Mouse (Mus musculus): ENCODE results near the gene Hnrnpr. TPM values are rescaled to one million over a fixed set of nuclear protein-coding genes. Genes with fewer than 3 reads are reported as not detected.

Hnrnpr gene
- total RNA-seq, 2 experiments from 2014 or later = 37.6 to 43.2 TPM

DNA sequence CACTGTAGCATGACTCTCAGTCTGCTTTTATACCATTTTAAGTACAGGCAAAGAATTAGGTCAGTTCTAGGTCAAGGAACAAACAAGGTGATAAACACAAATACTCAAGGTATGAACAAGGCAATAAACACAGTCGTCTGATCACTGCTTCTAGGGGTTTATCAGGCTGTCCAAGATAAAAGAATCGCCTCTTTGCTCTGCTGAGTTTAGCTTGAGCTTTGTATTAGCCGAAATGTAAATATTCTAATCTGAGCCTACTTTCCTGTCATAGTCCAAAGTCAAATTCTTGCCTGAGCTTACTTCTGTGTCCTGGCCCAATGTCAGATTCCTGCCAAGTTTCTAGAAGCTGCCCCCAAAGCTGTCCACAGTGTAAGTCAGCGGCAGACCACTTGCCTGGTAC, 8.3 kb upstream of the Hnrnpr start:
- intact Hi-C loops (cut with DNase I) = no loop called here
- DNase-seq = no peak

- intact Hi-C loops (cut with DNase I) = no loop called here
- DNase-seq = no peak
Measured at GRCm38 (mm10) chr4:136304181-136304580, 6.6 kb upstream of the Hnrnpr start.

DNA sequence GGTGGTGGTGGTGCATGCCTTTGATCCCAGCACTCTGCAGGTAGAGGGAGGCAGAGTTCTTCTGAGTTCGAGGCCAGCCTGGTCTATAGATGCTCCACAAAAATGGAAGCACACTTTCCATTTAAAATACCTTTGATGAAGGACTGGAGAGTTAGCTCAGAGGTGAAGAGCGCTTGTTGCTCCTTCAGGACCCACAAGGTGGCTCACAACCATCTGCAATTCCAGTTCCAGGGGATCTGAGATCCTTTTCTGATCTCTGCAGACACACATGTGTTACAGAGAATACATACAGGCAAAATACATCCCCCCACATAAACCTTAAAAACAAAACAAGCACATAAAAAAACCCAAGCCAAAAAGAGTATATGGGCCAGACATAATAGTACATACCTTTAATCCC, 2.4 kb upstream of the Hnrnpr start:
- DNase-seq = no peak
- intact Hi-C loops (cut with DNase I) = no loop called here

- peak; percentile 33 to 35 for DNase-seq
- intact Hi-C loops (cut with DNase I) = loop anchor here (1.0 kb wide), 1 partner anchor 23 kb away; no protein-coding TSS in a partner anchor
Measured at GRCm38 (mm10) chr4:136309780-136310179, 962 bp upstream of the Hnrnpr start.

DNA sequence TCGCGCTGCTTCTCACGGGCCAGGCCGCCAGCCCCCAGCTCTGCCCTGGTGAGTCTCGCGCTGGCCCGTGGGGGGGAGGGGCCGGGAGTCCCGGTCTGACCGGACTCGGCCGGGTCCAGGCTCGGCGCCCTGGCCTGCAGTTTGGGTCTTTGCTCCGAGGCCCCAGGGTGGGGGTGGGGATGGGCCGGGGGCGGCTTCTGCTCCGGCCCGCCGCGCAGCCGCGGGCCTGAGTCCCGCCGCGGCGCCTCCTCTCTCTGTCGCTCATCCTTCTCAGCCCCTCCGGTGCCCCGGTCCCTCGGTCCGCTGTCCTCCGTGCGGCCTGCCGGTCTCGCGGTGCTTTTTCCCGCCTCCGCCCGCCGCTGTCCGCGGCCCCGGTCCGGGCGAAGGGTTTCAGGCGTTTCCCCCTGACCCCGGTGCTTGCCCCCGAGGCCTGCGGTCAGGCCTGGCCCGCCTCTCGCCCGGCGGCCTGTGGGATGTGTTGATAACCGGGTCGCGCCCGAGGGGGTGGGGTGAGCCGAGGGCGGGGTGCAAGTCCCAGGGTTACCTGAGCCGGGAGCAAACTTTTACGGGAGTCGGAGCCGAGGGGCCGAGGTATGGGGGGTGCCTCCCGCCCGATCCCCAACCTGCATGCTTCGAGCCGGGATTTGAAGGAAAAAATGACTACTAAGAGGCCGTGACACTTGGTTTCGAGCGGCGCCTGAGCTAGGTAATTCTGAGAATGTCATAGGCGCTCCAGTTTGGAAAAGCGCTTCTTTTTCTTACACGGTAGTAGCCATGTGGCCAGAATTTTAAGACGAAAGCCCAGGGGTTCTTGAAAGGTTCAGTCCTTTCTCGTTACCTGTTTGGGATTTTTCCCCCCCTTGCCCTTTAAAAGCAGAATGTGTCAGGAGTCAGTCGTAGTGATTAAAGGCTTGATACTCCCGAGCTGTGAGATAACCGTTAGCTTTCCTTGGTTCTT, 579 bp downstream of the Hnrnpr start:
- intact Hi-C loops (cut with DNase I) = no loop called here
- peak; percentile 49 to 61 for DNase-seq

GRCm38 (mm10) chr4:136312616-136313015, 1.9 kb downstream of the Hnrnpr start:
- DNase-seq = no peak
- intact Hi-C loops (cut with DNase I) = no loop called here

GRCm38 (mm10) chr4:136317667-136318066, 6.9 kb downstream of the Hnrnpr start:
- intact Hi-C loops (cut with DNase I) = no loop called here
- no peak for DNase-seq

DNA sequence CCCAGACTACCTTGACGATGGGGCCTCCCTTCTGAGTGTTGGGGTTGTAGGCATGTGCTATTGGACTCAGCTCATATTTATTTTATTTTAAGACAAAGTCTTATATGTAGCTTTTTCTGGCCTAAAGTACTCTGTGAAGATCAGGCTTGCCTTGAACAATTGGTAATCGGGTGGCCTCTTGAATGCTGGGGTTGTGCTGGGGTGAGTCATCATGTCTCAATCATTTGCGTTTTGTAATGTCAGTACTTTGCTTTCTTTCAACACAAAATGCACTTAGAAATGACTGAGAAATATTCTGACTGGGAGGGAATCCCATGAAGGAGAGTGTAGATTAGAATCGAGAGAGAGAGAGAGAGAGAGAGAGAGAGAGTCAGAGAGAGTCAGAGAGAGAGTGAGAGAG, 9.3 kb downstream of the Hnrnpr start:
- DNase-seq = no peak
- intact Hi-C loops (cut with DNase I) = loop anchor here (5.0 kb wide), 2 partner anchors 33 to 118 kb away; no protein-coding TSS in a partner anchor

GRCm38 (mm10) chr4:136324226-136324625, 13.5 kb downstream of the Hnrnpr start:
- intact Hi-C loops (cut with DNase I) = loop anchor here (1.0 to 5.0 kb wide), 3 partner anchors 37 to 122 kb away; no protein-coding TSS in a partner anchor
- peak in 1 of 2 experiments; percentile 18 for DNase-seq

DNA sequence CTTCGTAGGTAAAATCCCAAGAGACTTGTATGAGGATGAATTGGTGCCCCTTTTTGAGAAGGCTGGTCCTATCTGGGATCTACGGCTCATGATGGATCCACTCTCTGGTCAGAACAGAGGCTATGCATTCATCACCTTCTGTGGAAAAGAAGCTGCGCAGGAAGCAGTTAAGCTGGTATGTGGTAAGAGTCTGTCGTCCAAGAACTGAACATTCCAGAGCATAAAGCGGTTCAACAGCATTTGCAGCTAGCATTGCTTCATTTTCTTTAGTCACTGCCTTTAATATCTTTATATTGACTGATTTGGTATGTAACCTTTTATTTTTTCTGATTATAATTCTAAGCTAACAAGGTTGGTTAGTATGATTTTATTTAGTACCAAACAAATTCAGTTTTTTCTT, 16.5 kb downstream of the Hnrnpr start:
- DNase-seq = no peak
- intact Hi-C loops (cut with DNase I) = no loop called here

GRCm38 (mm10) chr4:136328115-136328514, 17.4 kb downstream of the Hnrnpr start:
- intact Hi-C loops (cut with DNase I) = no loop called here

DNA sequence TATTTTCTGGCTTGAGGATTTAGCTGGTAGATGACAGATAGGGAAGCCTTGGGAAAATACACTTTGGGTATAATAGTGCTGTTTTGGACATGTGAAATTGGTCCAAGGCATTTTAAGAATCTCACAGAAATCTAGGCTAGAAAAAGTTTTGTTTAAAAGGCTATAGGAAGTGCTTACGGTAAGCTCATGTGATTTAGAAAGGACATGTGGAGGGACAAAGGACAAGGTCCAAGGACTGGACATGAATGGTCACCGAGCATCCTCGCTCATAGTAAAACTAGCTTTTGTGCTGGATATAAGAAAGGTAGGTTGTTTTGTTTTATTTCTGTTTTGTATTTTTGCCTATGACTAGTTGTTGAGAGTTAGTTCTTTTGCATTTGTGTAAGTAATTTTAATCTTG, 21.0 kb downstream of the Hnrnpr start:
- intact Hi-C loops (cut with DNase I) = no loop called here
- no peak for DNase-seq

More at GRCm38 (mm10) chr4:136328115-136328514, 17.4 kb downstream of the Hnrnpr start:
- DNase-seq = no peak

DNA sequence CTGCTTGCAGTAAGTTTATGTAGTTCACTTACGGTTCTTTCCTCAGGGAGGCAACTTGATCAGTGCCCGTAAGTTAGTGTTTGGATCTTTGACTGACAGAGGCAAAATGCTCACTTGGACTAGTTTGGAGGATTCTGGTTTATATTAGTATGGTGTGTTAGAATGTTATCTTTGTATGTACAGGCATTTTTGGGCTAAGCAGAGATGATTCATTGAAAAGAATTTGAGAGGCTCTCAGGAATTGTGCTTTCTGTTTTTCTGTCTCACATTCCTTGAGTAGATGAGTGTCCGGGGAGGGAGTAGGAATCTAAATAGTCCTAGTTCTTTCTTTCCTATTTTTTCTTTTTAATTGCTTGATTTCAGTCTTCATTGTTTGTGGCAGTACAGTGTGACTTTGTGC, 22.4 kb downstream of the Hnrnpr start:
- DNase-seq = no peak
- intact Hi-C loops (cut with DNase I) = no loop called here

- no peak for DNase-seq
- intact Hi-C loops (cut with DNase I) = no loop called here
Measured at GRCm38 (mm10) chr4:136335065-136335464, 24.3 kb downstream of the Hnrnpr start.

- intact Hi-C loops (cut with DNase I) = no loop called here
- DNase-seq = peak in 1 of 2 experiments; percentile 13
Measured at GRCm38 (mm10) chr4:136337129-136337528, 26.4 kb downstream of the Hnrnpr start.

GRCm38 (mm10) chr4:136349616-136350015, 38.9 kb downstream of the Hnrnpr start:
- DNase-seq = no peak
- intact Hi-C loops (cut with DNase I) = no loop called here

DNA sequence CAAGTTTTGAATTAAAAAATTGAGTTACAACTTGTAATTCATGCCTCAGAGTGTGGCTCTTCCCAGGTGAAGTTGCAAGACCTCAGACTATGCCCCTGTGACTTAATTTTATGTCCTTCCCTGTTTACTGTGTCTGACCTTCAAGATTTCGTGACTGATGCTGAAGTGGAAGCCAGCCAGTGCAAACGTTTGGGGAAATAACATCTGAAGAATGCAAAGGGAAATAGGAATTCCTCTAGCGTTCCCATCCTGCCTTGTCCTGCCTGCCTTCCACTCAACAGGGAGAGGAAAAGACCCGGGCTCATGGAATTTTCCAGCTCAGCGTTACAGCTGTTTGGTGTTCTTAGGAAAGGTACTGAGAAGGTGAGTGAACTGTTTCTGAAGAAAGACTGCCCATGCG, 46.3 kb downstream of the Hnrnpr start:
- no peak for DNase-seq
- intact Hi-C loops (cut with DNase I) = no loop called here

- intact Hi-C loops (cut with DNase I) = no loop called here
- DNase-seq = no peak
Measured at GRCm38 (mm10) chr4:136357429-136357828, 46.7 kb downstream of the Hnrnpr start.

- intact Hi-C loops (cut with DNase I) = loop anchor here (10.0 kb wide), 1 partner anchor 157 kb away; no protein-coding TSS in a partner anchor
- DNase-seq = no peak
Measured at GRCm38 (mm10) chr4:136367856-136368255, 57.1 kb downstream of the Hnrnpr start.

DNA sequence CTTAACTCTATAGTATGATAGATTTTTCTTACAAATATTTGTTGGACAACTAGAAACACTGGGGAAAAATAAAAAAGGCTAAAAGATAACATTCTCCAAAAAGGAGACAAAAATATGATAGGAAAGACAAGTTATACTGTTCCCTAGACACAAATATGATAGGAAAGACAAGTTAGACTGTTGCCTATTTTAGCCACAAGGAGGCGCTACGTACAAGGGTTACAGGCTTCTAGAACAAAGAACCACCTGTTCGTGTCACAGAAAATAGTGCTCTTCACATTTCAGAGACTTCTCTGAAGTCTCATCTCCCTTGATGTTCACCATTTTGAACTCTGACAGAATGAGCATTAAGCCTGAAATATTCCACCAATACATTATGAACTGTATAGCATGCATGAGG, 59.0 kb downstream of the Hnrnpr start:
- peak; percentile 41 to 45 for DNase-seq
- intact Hi-C loops (cut with DNase I) = loop anchor here (1.0 to 10.0 kb wide), 3 partner anchors 83 to 252 kb away; no protein-coding TSS in a partner anchor

DNA sequence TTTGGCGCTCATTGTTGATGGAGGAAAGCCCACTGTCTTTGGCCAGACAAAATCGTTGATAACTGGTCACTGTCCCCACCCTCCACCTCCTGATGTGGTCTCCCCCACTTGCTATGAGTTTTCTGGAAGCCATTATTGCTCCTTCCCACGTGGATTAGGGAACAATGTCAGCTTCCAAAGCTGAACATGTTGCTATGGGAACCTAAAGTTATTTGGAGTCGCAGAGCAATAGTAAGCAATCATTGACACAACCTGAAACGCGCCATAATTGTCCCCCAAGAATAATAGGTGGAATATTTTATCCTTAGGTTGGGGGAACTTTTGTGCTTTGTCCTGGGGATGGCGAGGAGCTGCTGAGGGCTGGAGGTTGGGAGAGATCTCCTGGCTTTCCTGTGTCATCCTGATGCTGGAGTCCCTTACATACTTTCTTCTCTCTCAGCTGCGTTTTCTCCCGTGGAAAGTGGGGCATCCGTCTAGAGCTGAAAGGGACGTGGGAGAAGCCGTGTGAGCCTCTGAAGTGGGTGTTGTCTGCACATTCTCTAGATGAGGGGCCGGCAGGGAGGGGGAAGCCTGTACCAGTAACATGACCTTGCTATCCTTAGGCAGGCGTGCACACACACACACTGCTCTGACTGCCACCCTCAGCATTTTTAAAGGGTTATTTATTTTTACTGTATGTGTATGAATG, 62.9 kb downstream of the Hnrnpr start:
- no peak for DNase-seq
- intact Hi-C loops (cut with DNase I) = loop anchor here (5.0 kb wide), 1 partner anchor 79 kb away; no protein-coding TSS in a partner anchor

Data from heart, postnatal 36 days (tissue).